Mouse (Mus musculus): ENCODE measurements around the gene Ccdc127. TPM values are rescaled to one million over a fixed set of nuclear protein-coding genes. Genes with fewer than 3 reads are reported as not detected.
A peak's percentile ranks its signal among the peaks of the same experiment; 100 is the strongest.

The Ccdc127 gene
- polyA plus RNA-seq, 1 experiment from 2014 or later = 50.2 TPM

GRCm38 (mm10) chr13:74391156-74391555 lies 41.0 kb downstream of the Ccdc127 start:
- Histone ChIP-seq H3K27me3 (no peaks in the 10 kb centered on the region), H3K9ac (no peak overlapping the region), H3K4me1 (peaks cover 6% of the 10 kb centered on the region; the same call in 1 of the 2 replicates), H3K9me3 (no peaks in the 10 kb centered on the region), H3K36me3 (no peaks in the 10 kb centered on the region), H3K4me2 (no peak overlapping the region), H3K27ac (no peak overlapping the region), H3K4me3 (no peak overlapping the region)
- 62% methylated on average over 2 of the region's 2 CpGs for WGBS
- peak; percentile 50; the same call in 1 of the 2 replicates for ATAC-seq (ENCODE audit: borderline replicate concordance, extremely low read depth, low FRiP score, low TSS enrichment)

- Histone ChIP-seq H3K4me3 (no peak within 1 kb of the TSS), H3K4me2 (no peak within 1 kb of the TSS; the same call in 1 of the 2 replicates)
- no peak for ATAC-seq (ENCODE audit: borderline replicate concordance, extremely low read depth, low FRiP score, low TSS enrichment)
Observed at GRCm38 (mm10) chr13:74399298-74399839, 49.3 kb downstream of the Ccdc127 start, which contains the start of gene Ftl1-ps1. Gene Ftl1-ps1 (plus strand): TSS chr13:74399694.

More at GRCm38 (mm10) chr13:74399298-74399839, 49.3 kb downstream of the Ccdc127 start, which contains the start of gene Ftl1-ps1:
- Histone ChIP-seq H3K9me3 (no peaks in the 10 kb centered on the region), H3K36me3 (no peaks in the 10 kb centered on the region), H3K9ac (no peak within 1 kb of the TSS), H3K27me3 (no peaks in the 10 kb centered on the region), H3K4me1 (no peaks in the 10 kb centered on the region), H3K27ac (no peak within 1 kb of the TSS)
- WGBS = 11% methylated on average over 11 of the region's 11 CpGs

MicroRNAs encoded within 50 kb of the gene (microRNA counts, 519-probe panel; counts per million panel counts)
- microRNA mmu-miR-692 = 19.7 counts per million

Small RNAs within 50 kb of the gene (microRNA-seq; reads per million reads assigned to microRNA genes)
- not detected for gene Mir692-3

Other genes starting within 250 kb of the Ccdc127 start
- not detected in 2 replicates for gene Slc9a3, start 228.9 kb upstream of the Ccdc127 start, polyA plus RNA-seq (2015; fragmentation: Nextera tagmentation; extraction: Ambion mirVana)
- gene Exoc3, start 141.6 kb upstream of the Ccdc127 start, polyA plus RNA-seq (2015; fragmentation: Nextera tagmentation; extraction: Ambion mirVana) = 69.4 and 72.7 TPM in 2 replicates
- 0.54 and 0.87 TPM in 2 replicates for gene Ahrr, start 58.0 kb upstream of the Ccdc127 start, polyA plus RNA-seq (2015; fragmentation: Nextera tagmentation; extraction: Ambion mirVana)
- gene Pdcd6, start 32.7 kb upstream of the Ccdc127 start, polyA plus RNA-seq (2015; fragmentation: Nextera tagmentation; extraction: Ambion mirVana) = 128 and 136 TPM in 2 replicates
- gene Sdha, start within 50 bp of the Ccdc127 start, polyA plus RNA-seq (2015; fragmentation: Nextera tagmentation; extraction: Ambion mirVana) = 262 and 281 TPM in 2 replicates
- 0.13 TPM in 1 of 2 replicates, not detected in the other for gene Lrrc14b, start 13.7 kb downstream of the Ccdc127 start, polyA plus RNA-seq (2015; fragmentation: Nextera tagmentation; extraction: Ambion mirVana)
- 5.4 and 5.9 TPM in 2 replicates for gene Zfp72, start 40.5 kb downstream of the Ccdc127 start, polyA plus RNA-seq (2015; fragmentation: Nextera tagmentation; extraction: Ambion mirVana)
- gene Ftl1-ps1, start 49.4 kb downstream of the Ccdc127 start, polyA plus RNA-seq (2015; fragmentation: Nextera tagmentation; extraction: Ambion mirVana) = 73.5 and 77.1 TPM in 2 replicates
- gene Zfp825, start 143.7 kb downstream of the Ccdc127 start, polyA plus RNA-seq (2015; fragmentation: Nextera tagmentation; extraction: Ambion mirVana) = 22.8 and 22.9 TPM in 2 replicates